Mouse (Mus musculus) B cell, adult 2 months (primary cell): ENCODE data around the gene Ctdspl.

ENCODE experiments used
- DNase-seq, 2 experiments: peaks; one replicate each; pipeline ENCODE4 v3.0.0; 2022

Gene Ctdspl

GRCm38 (mm10) chr9:118920798-118921515, 5.3 kb upstream of the Ctdspl start:
- DNase-seq: peak; percentile 65 to 70

- DNase-seq: no peak
Measured at GRCm38 (mm10) chr9:118921926-118922325, 4.3 kb upstream of the Ctdspl start.

GRCm38 (mm10) chr9:118924554-118925085, 1.6 kb upstream of the Ctdspl start:
- DNase-seq: no peak

GRCm38 (mm10) chr9:118925286-118926110, 755 bp upstream of the Ctdspl start:
- peak; percentile 91 to 92 for DNase-seq

- DNase-seq: peak; percentile 23 to 24
Measured at GRCm38 (mm10) chr9:118926688-118927321, 552 bp downstream of the Ctdspl start.

- no peak for DNase-seq
Measured at GRCm38 (mm10) chr9:118927501-118927900, 1.2 kb downstream of the Ctdspl start.

- DNase-seq: no peak
Measured at GRCm38 (mm10) chr9:118928007-118928406, 1.8 kb downstream of the Ctdspl start.

GRCm38 (mm10) chr9:118928656-118929055, 2.4 kb downstream of the Ctdspl start:
- DNase-seq: no peak

- DNase-seq: no peak
Measured at GRCm38 (mm10) chr9:118930611-118931010, 4.4 kb downstream of the Ctdspl start.

GRCm38 (mm10) chr9:118933800-118934199, 7.5 kb downstream of the Ctdspl start:
- DNase-seq: no peak

GRCm38 (mm10) chr9:118934319-118934718, 8.1 kb downstream of the Ctdspl start:
- DNase-seq: no peak

GRCm38 (mm10) chr9:118935098-118935497, 8.8 kb downstream of the Ctdspl start:
- no peak for DNase-seq

- DNase-seq: no peak
Measured at GRCm38 (mm10) chr9:118936071-118936470, 9.8 kb downstream of the Ctdspl start.

GRCm38 (mm10) chr9:118937515-118937914, 11.3 kb downstream of the Ctdspl start:
- no peak for DNase-seq

- no peak for DNase-seq
Measured at GRCm38 (mm10) chr9:118939410-118939809, 13.2 kb downstream of the Ctdspl start.

GRCm38 (mm10) chr9:118939831-118940230, 13.6 kb downstream of the Ctdspl start:
- DNase-seq: no peak

GRCm38 (mm10) chr9:118940591-118941207, 14.4 kb downstream of the Ctdspl start:
- DNase-seq: no peak

- no peak for DNase-seq
Measured at GRCm38 (mm10) chr9:118942030-118942429, 15.8 kb downstream of the Ctdspl start.

GRCm38 (mm10) chr9:118943941-118944340, 17.7 kb downstream of the Ctdspl start:
- no peak for DNase-seq

- DNase-seq: no peak
Measured at GRCm38 (mm10) chr9:118944388-118944787, 18.1 kb downstream of the Ctdspl start.

- no peak for DNase-seq
Measured at GRCm38 (mm10) chr9:118948486-118948885, 22.2 kb downstream of the Ctdspl start.

- no peak for DNase-seq
Measured at GRCm38 (mm10) chr9:118949124-118949523, 22.9 kb downstream of the Ctdspl start.

- no peak for DNase-seq
Measured at GRCm38 (mm10) chr9:118949654-118950053, 23.4 kb downstream of the Ctdspl start.
